Mouse (Mus musculus): ENCODE measurements around the gene Card19. TPM values are rescaled to one million over a fixed set of nuclear protein-coding genes. Genes with fewer than 3 reads are reported as not detected.

Gene Card19
- total and polyA plus RNA-seq, 2 experiments from 2014 or later = 136 to 188 TPM

DNA sequence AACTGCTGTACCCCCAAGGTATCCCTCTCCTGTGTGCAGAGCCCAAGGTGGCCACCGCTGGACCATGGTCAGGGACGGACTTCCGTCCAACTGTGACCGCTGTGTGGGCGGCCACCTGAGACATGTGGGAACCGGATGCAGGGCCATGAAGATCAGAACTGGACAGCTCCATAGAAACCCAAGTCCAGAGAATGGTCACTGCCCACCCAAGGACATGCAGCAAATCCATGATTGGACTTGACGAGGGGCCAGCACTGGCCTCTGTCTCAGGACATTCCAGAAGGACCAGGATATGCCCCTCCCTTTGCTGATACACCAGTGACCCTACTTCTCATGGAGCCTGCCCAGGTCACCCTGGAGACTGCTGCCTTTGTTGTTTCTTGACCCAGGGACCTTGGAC lies 20.2 kb downstream of the Card19 start:
- H3K36me3 ChIP-seq (replicated peaks; ENCODE audit: control insufficient read depth, insufficient read depth, low read length) = peaks cover 25% of the 10 kb centered on the region

DNA sequence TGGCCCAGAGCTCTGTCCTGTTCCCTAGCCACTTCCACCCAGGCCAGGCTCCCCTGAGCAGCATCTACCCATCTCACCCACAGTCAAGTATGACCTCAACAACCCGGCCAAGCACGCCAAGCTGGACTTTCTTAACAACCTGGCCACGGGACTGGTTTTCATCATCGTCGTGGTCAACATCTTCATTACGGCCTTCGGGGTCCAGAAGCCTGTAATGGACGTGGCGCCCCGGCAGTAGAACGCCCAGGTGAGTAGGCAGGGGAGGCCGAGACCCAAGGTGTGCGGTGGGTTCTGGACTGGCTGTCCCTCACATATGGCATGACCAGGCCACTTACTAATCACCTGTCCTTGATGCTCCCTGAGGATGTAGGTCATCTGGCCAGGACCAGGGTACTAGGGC lies 21.0 kb downstream of the Card19 start:
- ATAC-seq (ENCODE audit: insufficient read depth, low read depth) (no peak), DNase-seq (ENCODE audit: low spot score) (no peak)
- Histone ChIP-seq H3K9me3 (replicated peaks; ENCODE audit: control insufficient read depth, low read length) (no peaks in the 10 kb centered on the region), H3K9ac (replicated peaks; ENCODE audit: low read depth, low read length) (no peak overlapping the region), H3K4me2 (ENCODE audit: low read depth, low read length) (no peak overlapping the region), H3K27me3 (ENCODE audit: control insufficient read depth, insufficient read depth, low read length) (no peaks in the 10 kb centered on the region), H3K4me1 (ENCODE audit: control insufficient read depth, insufficient read depth) (peaks cover 17% of the 10 kb centered on the region), H3K36me3 (replicated peaks; ENCODE audit: control insufficient read depth, insufficient read depth, low read length) (peaks cover 25% of the 10 kb centered on the region), H3K4me3 (ENCODE audit: low read depth, low read length) (no peak overlapping the region), H3K27ac (ENCODE audit: low read depth) (no peak overlapping the region)
- WGBS = 94% methylated on average over 13 of the region's 13 CpGs
- TF ChIP-seq CTCF (IDR thresholded peaks at IDR 0.05; ENCODE audit: low read depth) = no peak
- TF ChIP-seq EP300 (IDR thresholded peaks at IDR 0.05; ENCODE audit: low read depth) = no peak

More for the DNA sequence above, 20.2 kb downstream of the Card19 start:
- no peak overlapping the region for H3K4me3 ChIP-seq (ENCODE audit: low read depth, low read length)
- ATAC-seq (ENCODE audit: insufficient read depth, low read depth) (no peak), DNase-seq (ENCODE audit: low spot score) (no peak)
- no peak overlapping the region for H3K27ac ChIP-seq (ENCODE audit: low read depth)
- peaks cover 8% of the 10 kb centered on the region for H3K4me1 ChIP-seq (ENCODE audit: control insufficient read depth, insufficient read depth)
- H3K9ac ChIP-seq (replicated peaks; ENCODE audit: low read depth, low read length) = no peak overlapping the region
- 87% methylated on average over 7 of the region's 7 CpGs for WGBS
- no peak overlapping the region for H3K4me2 ChIP-seq (ENCODE audit: low read depth, low read length)
- no peaks in the 10 kb centered on the region for H3K9me3 ChIP-seq (replicated peaks; ENCODE audit: control insufficient read depth, low read length)
- H3K27me3 ChIP-seq (ENCODE audit: control insufficient read depth, insufficient read depth, low read length) = no peaks in the 10 kb centered on the region
- no peak for TF ChIP-seq CTCF (IDR thresholded peaks at IDR 0.05; ENCODE audit: low read depth)
- TF ChIP-seq EP300 (IDR thresholded peaks at IDR 0.05; ENCODE audit: low read depth) = no peak

GRCm38 (mm10) chr13:49193650-49194049 lies 22.2 kb downstream of the Card19 start:
- H3K4me2 ChIP-seq (ENCODE audit: low read depth, low read length) = no peak overlapping the region
- peaks cover 27% of the 10 kb centered on the region for H3K4me1 ChIP-seq (ENCODE audit: control insufficient read depth, insufficient read depth)
- no peak overlapping the region for H3K9ac ChIP-seq (replicated peaks; ENCODE audit: low read depth, low read length)
- H3K27me3 ChIP-seq (ENCODE audit: control insufficient read depth, insufficient read depth, low read length) = no peaks in the 10 kb centered on the region
- H3K4me3 ChIP-seq (ENCODE audit: low read depth, low read length) = no peak overlapping the region
- H3K27ac ChIP-seq (ENCODE audit: low read depth) = no peak overlapping the region
- H3K36me3 ChIP-seq (replicated peaks; ENCODE audit: control insufficient read depth, insufficient read depth, low read length) = peaks cover 25% of the 10 kb centered on the region
- 93% methylated on average over 17 of the region's 17 CpGs for WGBS
- no peak for DNase-seq (ENCODE audit: low spot score)
- H3K9me3 ChIP-seq (replicated peaks; ENCODE audit: control insufficient read depth, low read length) = no peaks in the 10 kb centered on the region
- no peak for TF ChIP-seq CTCF (IDR thresholded peaks at IDR 0.05; ENCODE audit: low read depth)
- TF ChIP-seq EP300 (IDR thresholded peaks at IDR 0.05; ENCODE audit: low read depth) = no peak
- no peak for ATAC-seq (ENCODE audit: insufficient read depth, low read depth)

DNA sequence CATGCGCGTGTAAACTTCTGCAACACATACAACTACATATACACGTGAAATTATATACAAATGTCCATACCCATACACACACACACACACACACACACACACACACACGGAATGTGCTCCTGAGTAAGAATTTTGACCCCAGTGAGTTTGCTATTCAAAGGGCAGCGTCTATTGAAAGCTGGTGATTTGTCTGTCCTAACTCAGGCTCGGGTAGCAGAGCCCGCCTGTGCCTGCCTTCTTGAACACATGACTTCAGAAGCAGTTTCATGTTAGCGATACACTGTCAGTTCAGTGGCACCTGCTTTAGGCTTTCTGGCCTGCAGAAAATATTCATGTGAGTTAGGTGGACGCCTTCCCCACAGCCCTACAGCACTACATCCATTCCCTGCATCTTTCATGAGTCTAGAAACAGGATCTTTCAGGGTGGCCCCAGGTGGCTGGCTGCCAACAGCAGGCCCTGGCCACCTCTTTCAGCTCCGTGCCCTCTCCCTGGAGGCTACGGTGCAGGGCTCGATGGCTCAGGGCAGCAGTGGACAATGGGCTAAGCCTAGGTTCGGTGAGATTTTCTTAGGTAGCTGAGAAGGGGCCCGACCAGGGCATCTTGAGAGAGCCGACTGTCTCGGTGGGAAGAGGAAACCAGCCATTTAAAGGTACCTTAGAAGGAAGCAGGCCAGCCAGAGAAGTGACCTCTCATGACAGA lies 23.5 kb downstream of the Card19 start:
- ATAC-seq (ENCODE audit: insufficient read depth, low read depth) (no peak), DNase-seq (ENCODE audit: low spot score) (no peak)
- Histone ChIP-seq H3K27ac (ENCODE audit: low read depth) (no peak overlapping the region), H3K9ac (replicated peaks; ENCODE audit: low read depth, low read length) (no peak overlapping the region), H3K4me2 (ENCODE audit: low read depth, low read length) (no peak overlapping the region), H3K36me3 (replicated peaks; ENCODE audit: control insufficient read depth, insufficient read depth, low read length) (peaks cover 25% of the 10 kb centered on the region), H3K4me3 (ENCODE audit: low read depth, low read length) (no peak overlapping the region), H3K4me1 (ENCODE audit: control insufficient read depth, insufficient read depth) (peaks cover 35% of the 10 kb centered on the region), H3K9me3 (replicated peaks; ENCODE audit: control insufficient read depth, low read length) (no peaks in the 10 kb centered on the region), H3K27me3 (ENCODE audit: control insufficient read depth, insufficient read depth, low read length) (no peaks in the 10 kb centered on the region)
- WGBS = 62% methylated on average over 16 of the region's 16 CpGs
- TF ChIP-seq EP300 (IDR thresholded peaks at IDR 0.05; ENCODE audit: low read depth) (no peak), CTCF (IDR thresholded peaks at IDR 0.05; ENCODE audit: low read depth) (no peak)

GRCm38 (mm10) chr13:49191673-49192035 lies 24.2 kb downstream of the Card19 start:
- Histone ChIP-seq H3K36me3 (replicated peaks; ENCODE audit: control insufficient read depth, insufficient read depth, low read length) (peaks cover 20% of the 10 kb centered on the region), H3K27me3 (ENCODE audit: control insufficient read depth, insufficient read depth, low read length) (no peaks in the 10 kb centered on the region), H3K27ac (ENCODE audit: low read depth) (peak overlapping the region; percentile 11; the same call in 1 of the 2 replicates), H3K4me3 (ENCODE audit: low read depth, low read length) (no peak overlapping the region), H3K9ac (replicated peaks; ENCODE audit: low read depth, low read length) (no peak overlapping the region), H3K4me1 (ENCODE audit: control insufficient read depth, insufficient read depth) (peaks cover 40% of the 10 kb centered on the region), H3K9me3 (replicated peaks; ENCODE audit: control insufficient read depth, low read length) (no peaks in the 10 kb centered on the region), H3K4me2 (ENCODE audit: low read depth, low read length) (no peak overlapping the region)
- DNase-seq (ENCODE audit: low spot score) (no peak), ATAC-seq (ENCODE audit: insufficient read depth, low read depth) (no peak)
- 60% methylated on average over 5 of the region's 5 CpGs for WGBS
- TF ChIP-seq EP300 (IDR thresholded peaks at IDR 0.05; ENCODE audit: low read depth) (no peak), CTCF (IDR thresholded peaks at IDR 0.05; ENCODE audit: low read depth) (no peak)
